Mouse (Mus musculus) ES-E14 (cell line): ENCODE results near the gene Olfr576.

ENCODE experiments used
- HCFC1 ChIP-seq: IDR thresholded peaks from 2 replicates; pipeline ENCODE4 v1.6.1; 2012; ENCODE audit warnings: low read length, inconsistent platforms, borderline replicate concordance; ENCODE audit not compliant: insufficient read depth
- MAFK ChIP-seq: IDR thresholded peaks from 2 replicates; pipeline ENCODE4 v1.6.1; 2014; ENCODE audit warnings: mild to moderate bottlenecking, low read depth, low read length, inconsistent platforms; ENCODE audit not compliant: insufficient read depth
- ZC3H11A ChIP-seq: IDR thresholded peaks from 2 replicates; pipeline ENCODE4 v1.6.1; 2012; ENCODE audit warnings: low read depth, mild to moderate bottlenecking, inconsistent platforms, low read length, borderline replicate concordance

DNA sequence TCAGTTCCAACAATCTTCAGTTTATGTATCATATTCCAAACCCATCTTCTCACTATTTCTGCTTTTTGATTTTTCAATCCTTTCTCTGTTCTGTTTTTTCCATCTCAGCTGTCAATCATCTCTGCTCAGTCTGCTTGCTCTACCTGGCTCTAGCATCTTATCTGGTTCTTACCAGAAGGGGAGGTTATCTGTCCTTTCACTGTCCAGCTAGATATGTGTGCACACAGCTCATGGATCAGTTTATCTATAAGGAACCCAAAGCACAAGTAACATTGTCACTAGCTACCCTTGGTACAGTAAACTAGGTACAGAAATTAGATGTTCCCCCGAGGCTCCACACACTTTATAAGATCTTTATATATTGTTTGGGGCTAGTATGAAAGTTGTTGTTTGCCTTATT is 19.0 kb upstream of the Olfr576 start:
- TF ChIP-seq MAFK (no peak), HCFC1 (no peak), ZC3H11A (no peak)
